Mouse (Mus musculus) ZHBTc4 (cell line): ENCODE data around the gene Swsap1.
A peak's percentile ranks its signal among the peaks of the same experiment; 100 is the strongest.

Experiments used
- DNase-seq: peaks from one replicate; pipeline ENCODE4 v3.0.0-alpha.2; 2011; ENCODE audit warnings: low read depth, low spot score

The Swsap1 gene

DNA sequence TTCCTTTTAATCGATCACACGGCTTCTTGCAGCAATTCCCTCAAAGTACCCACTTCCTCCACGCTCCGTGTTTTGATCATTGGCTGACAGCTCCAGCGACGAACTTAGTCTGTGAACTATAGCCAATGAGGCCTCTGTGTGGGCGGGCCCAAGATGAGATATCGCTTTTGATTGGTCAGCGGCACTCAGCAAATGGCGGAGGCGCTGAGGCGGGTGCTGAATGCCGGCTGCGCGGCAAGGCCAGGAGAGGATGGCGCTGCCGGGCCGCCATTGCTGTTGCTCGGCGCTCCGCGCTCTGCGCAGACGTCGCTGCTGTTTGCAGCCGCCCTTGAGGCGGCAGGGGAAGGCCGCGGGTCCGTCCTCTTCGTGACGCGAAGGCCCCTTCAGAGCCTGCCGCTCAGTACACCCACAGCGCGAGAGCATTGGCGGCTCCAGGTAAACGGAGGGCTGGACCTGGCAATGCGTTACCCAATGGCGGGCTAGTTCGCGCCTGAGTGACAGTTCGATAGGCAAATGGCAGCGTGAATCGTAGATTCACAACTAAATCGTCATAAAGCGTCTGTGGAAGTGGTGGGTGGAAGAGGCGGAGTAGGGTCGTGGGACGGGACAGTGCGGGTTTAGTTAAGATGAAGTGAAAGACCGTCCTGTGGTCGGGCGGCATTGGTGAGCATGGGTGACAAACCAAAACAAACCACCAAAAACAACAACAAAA lies at the start of gene Swsap1:
Swsap1 (plus strand) TSS at position 186 of the 712 bp plus-strand sequence.
- DNase-seq, result peak; percentile 98

DNA sequence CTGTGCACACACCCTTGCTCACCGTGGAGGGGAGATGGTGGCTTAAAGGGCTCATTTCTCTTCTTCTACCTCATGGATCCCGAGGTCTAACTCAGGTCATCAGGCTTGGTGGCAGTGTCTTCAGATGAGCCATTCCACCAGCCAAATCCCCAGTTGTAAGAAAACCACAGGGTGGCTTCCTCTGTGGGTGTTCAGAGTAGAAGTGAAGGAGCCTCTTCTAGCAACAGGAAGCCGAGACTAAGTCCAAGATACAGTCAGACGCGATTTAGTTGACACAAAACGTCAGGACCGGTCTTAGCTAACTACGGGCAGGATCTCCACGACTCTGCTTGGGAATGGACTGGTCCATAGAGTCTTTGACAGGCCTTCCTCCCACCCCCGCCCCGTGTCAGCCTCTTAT lies 47.3 kb upstream of the Swsap1 start:
- DNase-seq, result no peak

DNA sequence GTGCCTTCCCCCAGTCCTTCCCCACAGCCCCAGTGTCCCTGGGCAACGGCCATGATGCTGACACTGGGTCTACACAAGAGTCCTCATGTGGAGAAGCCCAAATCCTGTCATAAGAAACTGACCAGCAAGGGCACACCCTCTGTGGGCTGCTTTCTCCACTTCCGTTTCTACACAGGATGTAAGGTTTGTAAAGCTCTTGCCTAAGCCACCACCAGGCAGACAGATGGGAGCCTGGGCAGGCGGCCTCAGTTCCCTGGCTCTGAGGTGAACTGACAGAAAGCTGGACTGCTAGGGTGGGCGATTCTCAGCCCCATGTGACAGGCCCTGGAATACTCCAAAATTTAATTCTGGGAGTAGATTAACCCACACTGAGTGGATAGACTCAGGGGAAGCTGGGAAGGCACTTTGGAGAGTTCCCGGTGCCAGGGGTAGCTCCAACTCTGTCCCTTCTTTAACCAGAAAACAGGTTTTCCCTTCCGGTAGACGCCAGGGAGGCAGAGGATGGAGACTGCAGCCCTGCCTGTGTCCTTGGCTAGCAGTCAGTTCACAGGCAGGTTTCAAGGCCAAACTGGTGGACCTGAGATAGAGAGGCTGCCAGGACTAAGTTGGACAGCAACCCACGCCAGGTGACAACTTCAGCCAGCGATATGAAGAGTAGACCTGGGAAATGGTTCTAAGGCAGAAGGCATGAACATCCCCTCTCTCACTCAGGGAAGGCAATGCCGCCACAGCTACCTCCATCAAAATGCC lies 45.9 kb upstream of the Swsap1 start:
- no peak for DNase-seq

DNA sequence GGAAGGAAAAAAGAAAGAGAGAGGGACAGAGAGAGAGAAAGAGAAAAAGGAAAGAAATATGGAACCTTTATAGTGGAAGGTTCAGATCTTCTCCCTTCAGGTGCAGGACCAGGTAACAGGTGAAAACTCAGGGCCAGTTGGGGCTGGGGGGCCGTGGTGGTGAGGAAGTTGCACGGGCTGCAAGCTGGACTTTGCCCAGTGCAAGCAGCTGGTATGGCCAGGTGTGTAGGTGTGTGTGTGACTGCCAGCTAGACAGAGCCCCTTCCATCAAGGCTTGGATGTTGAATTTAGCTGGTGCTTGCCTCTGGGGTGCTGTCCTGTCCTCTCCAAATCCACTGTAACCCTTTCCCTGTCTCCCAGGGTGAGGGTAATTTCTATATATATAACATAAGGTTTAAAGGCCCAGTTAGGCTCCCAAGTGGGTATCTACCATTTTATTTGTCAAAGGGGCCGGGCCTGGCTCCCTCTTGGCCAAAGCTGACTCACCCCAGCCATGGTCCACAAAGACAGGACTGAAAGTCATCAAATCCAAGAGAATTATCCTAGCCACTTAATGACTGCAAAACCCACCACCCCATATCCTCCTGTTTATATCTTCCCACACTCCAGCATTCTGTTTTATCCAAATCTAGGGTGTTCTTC lies 38.6 kb upstream of the Swsap1 start:
- no peak for DNase-seq

DNA sequence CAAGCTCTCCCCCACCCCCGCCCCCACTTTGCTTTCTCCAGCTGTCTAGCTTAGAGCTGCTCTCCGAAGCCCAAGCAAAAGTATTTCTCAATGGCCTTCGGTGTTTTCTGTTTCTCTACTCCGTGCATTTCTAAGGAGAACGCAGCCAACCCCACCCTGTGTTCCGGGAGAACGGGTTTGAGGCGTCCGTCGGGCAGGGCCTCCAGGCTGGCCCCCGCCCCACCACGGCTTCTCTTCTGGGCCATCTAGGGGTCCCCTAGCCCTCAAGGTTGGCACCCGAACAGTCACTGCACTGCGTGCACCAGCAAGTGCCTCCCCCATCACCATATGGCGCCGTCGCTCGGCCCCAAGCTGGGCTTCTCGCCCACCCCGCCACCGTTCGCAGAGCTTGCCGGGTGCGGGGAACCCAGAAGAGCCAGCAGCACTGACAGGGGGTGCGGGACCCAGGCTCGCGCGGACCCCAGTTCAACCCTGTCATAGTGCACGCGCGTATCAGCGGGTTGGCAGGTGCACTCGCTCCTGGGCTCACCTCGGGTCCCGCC lies 38.0 kb upstream of the Swsap1 start:
- no peak for DNase-seq

DNA sequence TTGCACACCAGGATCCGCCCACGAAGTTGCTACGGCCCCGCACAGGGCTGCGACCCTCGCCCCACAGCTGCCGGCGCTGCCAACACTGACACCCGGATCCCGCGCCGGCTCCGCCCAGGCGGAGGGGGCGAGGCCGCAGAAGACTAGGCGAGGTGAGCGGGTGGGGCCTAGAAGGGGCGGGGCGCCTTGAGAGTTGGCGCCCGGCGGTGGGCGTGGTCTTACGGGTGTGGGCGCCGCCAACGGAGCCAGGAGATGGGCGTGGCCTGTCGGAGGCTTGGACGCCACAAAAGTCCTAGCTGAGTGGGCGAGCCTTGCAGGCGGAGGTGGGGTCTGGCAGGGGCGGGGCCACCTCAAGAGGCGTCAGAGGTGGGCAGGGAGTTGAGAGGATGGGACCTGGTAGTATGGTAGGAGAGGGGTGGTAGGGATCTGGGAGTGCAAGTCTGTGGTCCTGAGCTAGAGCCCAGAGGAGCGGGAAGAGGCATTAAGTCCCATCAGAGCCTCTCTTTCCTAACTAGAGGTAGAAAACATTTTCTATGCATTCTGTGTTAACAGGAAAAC lies 37.4 kb upstream of the Swsap1 start, which contains the start of gene Rab3d:
Rab3d (minus strand) TSS at position 158 of the 558 bp plus-strand sequence.
- peak; percentile 99 for DNase-seq

DNA sequence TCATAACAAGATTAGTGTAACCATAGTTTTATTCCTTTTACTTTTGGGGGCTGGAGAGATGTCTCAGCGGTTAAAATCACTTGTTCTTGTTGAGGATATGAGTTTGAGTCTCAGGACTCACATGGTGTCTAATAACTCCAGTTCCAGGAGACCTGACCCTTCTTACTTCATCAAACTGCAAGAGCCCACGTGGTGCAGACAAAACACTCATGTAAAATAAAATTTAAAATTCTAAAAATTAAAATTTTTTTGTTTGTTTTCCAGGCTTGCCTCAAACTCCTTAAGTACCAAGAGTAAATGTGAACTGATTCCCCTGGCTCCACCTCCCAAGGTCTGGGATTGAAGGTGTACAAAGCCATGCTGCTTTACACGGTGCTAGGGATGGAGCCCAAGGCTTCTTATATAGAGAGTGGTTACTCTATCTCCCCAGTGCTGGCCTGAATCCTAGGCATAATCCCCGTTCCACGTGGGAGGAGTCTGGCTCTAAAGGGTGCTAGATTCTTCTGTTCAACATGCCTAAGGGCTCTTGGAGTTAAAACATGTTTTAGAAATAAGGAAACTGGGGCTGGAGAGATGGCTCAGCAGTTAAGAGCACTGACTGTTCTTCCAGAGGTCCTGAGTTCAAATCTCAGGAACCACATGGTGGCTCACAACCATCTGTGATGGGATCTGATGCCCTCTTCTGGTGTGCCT lies 36.7 kb upstream of the Swsap1 start:
- DNase-seq, result no peak

DNA sequence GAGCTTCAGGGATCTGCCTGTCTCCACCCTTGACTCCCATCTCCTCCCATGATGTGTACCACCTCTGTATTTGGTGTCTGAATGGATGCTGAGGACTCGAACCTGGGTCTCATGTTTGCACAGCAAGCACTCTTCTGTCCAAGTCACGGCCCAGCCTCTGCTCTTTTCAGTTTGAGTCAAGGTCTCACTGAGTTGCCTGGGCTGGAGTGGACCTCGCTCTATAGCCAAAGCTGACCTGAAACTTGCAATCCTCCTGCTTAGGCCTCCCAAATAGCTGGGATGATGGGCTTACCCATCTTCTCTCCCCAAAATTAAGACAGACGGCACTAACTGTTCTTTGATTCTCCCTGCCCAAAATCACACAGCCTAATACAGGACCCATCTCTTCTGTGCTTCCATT lies 32.5 kb upstream of the Swsap1 start:
- no peak for DNase-seq

DNA sequence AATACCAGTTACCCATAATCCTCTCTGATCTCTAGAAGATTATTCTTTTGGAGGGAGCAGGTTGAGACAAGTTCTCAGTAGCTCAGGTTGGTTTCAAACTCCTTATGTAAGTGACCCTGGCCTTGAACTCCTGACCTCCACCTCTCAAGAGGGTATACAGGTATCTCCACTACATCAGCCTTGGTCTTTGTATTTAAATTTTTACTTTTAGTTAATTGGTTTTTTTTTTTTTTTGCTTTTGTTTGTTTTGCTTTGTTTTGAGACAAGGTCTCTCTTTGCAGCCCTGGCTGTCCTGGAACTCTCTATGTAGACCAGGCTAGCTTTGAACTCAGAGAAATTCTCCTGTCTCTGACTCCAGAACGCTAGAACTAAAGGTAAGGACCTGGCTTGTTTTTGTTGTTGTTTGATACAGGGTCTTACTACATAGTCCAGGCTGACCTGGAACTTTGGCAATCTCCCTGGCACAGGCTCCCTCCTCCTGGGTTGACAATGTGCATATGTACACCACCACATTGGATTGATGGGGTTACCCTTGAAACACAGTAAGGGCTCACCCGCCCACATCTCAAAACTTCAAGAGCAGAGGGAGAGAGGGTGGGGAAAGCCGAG lies 32.0 kb upstream of the Swsap1 start:
- DNase-seq, result no peak

DNA sequence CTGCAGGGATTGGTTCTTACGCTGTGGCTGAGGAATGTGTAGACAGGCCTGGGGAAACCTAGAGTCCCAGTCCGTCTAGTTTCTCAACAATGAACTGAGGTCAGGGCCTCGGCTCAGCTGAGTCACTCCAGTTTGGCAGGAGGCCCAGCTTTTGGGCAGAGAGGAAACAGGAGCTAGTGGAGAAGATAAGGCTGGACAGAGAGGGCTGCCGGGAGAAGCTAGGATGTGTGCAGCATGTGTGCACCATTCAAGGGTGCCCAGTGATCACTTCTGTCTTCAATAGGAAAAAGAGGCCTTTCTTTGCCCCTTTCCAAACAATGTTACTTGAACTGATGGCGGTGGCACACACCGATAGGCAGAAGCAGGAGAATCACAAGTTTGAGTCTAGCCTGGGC lies 31.5 kb upstream of the Swsap1 start:
- DNase-seq, result peak; percentile 60

DNA sequence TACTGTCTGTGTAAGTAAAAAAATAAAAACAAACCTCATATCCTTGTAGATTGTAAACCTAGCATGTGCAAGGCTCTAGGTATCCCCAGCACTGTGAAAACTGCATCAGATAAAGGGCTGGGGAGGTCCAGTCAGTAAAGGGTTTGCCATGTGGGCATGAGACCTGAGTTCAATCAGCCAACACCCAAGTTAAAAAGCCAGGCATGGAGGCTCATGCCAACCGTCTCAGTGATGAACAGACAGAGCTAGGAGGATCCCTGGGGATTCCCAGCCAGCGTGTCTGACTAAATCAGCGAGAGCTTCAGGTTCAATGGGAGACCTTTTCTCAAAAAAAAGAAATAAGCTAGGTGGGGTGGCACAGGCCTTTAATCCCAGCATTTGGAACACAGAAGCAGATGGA lies 30.5 kb upstream of the Swsap1 start:
- DNase-seq, result no peak

DNA sequence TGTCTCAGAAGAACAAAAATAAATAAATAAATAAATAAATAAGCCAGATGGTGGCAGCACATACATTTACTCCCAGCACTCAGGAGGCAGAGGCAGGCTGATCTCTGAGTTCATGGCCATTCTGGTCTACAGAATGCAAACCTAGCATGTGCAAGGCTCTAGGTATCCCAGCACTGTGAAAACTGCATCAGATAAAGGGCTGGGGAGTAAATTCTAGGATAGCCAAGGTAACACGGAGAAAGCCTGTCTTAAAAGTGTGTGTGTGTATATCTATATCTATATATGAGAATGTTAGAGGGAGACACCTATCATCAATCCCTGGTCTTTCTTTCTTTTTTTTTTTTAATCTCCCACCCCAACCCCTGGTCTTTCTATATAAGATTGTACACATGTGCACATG lies 30.0 kb upstream of the Swsap1 start:
- no peak for DNase-seq

DNA sequence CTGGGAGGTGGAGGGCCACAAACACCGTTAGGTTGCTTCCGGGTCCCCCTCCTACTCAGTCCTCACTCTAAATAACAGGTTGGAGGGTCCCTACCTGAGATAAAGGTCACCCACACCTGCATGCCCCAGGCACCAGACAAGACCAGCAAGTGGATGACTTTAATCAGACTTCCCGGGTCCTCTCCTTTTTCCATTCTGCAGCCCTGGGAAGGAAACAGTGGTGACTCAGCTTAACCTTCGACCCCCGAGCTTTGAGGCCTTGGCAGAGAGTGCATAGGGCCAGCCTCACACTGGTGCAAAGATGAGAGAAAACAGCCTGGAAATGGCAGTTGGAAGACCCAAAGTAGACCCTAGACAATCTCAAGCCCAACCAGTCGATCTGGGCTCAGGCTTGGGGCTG lies 29.4 kb upstream of the Swsap1 start:
- no peak for DNase-seq

DNA sequence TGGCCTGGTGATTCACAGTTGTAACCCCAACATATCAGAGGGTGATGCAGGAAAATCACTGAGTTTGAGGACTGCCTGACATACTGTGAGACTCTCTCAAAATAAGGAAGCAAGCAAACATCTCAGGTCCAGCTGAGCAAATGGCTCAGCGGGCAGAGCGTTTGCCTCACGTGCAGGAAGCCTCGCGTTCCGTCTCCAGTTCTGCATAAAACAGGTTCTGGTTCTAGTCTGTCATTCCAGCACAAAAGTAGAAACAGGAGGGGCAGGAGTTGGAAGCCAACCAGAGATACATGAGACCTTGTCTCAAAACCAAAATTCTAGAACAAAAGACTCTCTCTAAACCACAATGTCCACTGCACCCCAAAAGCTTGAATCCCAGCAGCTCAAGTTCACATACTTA lies 28.8 kb upstream of the Swsap1 start:
- no peak for DNase-seq

DNA sequence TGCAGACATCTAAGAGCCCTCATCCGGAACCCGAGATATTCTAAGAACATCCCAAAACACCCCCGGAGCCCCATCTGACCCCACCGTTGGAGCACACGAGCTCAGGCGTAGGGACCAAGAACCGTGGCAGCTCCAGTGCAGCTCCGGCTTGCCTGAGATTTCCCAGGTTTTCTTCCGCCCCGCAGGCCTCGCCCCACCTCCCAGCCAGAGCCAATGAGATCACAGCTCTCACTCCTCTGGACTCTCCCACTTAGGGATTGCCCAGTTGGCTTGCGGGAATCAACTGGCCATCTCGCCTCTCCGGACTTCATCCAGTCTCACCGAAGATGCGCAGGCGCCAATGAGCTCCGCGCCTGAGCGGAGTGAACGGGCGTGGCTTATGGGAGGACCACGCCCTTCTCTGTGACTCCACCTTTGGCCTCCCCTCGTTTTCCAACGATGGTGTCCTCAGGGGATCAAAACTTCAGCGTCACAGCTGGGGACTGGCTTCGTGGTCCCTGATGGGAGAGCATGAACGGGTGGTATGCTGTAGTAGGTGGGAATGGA lies 28.3 kb upstream of the Swsap1 start, which contains the start of the genes Ccdc159 and Tmem205:
Ccdc159 (plus strand) TSS at position 264 of the 546 bp plus-strand sequence.
Tmem205 (minus strand) TSS at position 349 of the 546 bp plus-strand sequence.
- DNase-seq, result peak; percentile 99

DNA sequence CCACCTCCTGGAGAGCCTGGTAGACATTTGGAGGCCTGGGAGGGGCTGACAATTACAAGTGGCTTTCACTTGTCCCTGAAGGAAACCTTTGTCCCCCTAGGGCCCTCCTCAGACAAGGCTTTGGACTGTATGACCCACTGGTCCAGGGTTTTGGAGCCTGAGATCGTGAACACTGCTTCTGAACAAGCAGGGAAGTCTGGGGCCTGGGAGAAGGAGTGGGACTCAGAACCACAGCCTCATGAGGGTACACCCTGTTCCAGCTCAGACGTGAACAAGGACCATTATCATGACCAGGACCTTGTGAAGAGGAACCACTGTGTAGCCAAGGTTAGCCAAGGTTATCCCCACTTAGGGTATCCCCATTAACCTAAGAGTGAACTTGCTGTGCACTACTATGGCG lies 26.3 kb upstream of the Swsap1 start:
- DNase-seq, result no peak

DNA sequence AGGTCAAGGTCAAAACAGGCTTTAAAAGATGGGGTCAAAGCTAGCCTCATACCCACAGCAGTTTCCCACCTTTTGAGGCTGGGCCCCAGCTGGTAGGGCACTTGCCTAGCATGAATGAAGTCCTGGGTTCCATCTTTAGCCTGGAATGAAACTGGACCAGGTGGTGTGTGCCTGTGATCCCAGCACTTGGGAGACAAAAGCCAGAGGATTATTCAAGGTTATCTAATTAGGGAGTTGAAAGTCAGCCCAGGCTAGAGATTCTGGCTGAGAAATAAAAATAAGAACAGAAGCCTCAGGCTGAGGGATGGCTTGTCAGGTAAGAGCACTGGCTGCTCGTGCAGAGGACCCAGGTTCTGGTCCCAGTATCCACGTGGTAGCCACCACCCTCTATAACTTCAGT lies 23.5 kb upstream of the Swsap1 start:
- no peak for DNase-seq

DNA sequence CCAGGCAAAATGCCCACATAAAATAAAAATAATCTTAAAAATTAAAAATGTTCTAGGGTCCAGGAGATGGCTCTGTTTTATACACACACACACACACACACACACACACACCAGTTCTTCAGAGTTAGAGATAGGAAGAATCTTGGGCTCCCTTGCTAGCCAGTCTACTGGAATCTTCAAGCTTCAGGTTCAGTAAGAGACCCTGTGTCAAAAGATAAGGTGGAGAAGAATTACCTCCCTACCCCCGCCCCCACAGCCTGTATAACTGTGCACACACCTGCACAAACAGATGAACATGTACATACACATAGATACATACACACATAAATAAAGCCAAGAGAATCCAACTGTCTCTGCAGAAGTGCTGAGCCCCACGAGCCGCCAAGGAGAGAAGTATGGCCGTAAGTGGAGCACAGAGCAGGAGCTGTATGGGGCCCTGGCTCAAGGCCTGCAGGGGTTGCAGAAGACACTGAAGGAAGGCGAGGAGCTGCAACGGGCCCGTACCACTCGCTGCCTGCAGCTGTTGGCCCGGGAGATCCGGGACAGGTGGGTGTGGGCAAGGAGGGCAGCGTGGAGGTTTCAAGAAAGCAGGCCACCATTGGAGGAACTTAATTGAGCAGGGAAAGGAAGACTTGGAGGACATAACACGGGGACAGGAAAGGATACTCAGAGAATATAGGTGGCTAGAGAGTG lies 23.0 kb upstream of the Swsap1 start:
- DNase-seq, result no peak

DNA sequence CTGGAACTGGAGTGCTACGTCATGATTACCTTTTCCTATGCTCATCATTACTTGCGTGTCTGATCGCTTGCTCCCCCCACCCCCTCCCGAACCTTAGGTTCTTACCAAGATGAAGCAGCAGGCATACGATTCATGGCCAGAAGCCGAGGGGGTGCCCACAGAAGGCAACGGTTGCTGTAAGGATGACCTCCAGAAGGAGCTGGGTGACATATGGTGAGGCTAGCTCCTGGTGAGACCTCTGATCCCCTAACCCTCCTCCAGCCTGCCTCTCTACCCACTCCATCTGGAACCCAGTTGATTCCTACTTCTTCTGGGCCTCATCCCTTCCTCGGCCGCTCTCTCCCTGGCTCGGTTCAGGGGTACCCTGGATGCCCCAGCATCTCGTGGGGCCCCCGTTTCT lies 21.5 kb upstream of the Swsap1 start:
- DNase-seq, result no peak
